Mouse (Mus musculus) T-cell, adult 2 months (primary cell): ENCODE measurements around the gene 4430402I18Rik.

Experiments
- DNase-seq: peaks from one replicate; pipeline ENCODE4 v3.0.0; 2022; ENCODE audit warnings: low spot score

The 4430402I18Rik gene

DNA sequence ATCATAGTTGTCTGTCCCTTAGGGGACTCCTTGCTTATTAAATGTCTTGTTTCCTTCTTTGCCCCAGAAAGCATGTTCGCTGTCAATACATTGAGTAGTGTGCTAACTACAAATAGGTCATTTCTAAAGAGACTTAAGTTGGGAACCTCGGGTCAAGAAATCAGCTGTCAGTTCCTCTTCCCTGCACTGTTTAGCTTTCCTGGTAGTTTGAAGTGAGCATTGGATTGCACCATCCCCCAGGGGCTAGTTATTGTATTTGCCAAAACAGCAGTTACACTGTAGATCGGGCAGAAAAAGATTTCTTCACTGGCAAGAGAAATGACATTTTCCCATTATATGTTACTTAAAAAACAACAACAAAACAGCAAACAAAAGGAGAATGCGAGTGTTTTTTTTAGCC is 578 bp upstream of the 4430402I18Rik start:
- DNase-seq: no peak

DNA sequence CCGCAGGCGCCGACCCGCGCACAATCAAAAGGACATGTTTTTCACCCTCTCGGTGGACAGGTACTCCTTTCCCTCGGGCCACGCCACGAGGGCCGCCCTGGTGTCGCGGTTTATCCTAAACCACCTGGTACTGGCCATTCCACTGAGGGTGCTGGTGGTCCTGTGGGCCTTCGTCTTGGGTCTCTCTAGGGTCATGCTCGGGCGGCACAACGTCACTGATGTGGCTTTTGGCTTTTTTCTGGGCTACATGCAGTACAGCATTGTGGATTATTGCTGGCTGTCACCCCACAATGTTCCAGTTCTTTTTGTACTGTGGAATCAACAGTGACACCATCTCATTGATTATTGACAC is 3.1 kb downstream of the 4430402I18Rik start:
- DNase-seq: no peak

DNA sequence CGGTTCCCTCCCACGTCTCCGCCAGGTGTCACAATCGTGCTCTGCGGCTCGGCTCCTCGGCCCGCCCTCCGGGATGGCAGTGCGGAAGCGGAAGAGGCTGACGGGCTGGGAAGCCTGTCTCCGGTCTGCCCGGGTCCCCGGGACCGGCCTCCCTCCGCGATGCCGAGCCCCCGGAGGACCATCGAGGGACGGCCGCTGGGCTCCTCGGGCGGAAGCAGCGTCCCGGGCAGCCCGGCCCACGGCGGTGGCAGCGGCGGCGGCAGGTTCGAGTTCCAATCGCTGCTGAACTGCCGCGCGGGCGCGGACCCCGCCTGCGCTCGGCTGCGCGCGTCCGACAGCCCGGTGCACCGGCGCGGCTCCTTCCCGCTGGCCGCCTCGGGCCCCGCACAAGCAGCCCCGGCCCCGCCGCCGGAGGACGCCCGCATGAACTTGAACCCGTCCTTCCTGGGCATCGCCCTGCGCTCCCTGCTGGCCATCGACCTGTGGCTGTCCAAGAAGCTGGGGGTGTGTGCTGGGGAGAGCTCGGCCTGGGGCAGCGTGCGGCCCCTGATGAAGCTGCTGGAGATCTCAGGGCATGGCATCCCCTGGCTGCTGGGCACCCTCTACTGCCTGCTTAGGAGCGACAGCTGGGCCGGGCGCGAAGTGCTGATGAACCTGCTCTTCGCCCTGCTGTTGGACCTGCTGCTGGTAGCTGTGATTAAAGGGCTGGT is 3.6 kb downstream of the 4430402I18Rik start, which contains the start of gene Plpp6:
Plpp6 (plus strand) TSS at position 112 of the 710 bp plus-strand sequence.
- DNase-seq: peak; percentile 78

DNA sequence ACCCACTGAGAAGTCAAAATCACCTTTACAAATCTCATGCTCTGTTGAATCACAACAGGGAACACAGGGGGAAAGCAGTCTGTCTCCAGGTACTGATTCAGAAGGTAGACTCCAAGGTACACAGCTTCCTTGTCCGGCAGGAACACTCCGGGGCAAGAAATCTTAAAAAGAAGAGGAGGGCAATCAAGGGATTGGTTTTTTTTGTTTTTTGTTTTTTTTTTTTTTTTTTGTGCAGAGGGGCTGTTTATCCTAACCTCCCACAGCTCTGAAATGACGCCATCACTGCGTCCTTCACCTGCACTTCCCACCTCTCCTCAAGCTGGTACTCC is 4.1 kb downstream of the 4430402I18Rik start:
- DNase-seq: no peak

DNA sequence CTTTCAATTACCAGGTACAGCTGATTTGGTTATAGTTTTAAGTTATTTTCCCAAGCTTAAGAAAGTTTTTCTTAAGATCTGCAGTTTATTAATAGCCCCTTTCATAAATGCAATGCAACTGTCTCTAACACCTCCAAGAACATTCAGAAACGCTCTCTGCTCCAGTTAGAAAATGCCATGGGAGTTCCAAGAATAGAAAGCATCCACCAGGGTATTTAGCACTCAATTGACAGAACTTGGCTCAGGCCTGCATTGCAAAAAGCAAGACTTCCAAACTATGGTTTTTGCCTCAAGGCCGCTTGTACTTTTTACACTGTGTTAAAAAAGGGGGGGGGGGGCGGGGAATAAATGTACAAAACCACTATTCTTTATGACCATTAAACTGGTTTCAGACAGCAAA is 4.5 kb downstream of the 4430402I18Rik start:
- no peak for DNase-seq

DNA sequence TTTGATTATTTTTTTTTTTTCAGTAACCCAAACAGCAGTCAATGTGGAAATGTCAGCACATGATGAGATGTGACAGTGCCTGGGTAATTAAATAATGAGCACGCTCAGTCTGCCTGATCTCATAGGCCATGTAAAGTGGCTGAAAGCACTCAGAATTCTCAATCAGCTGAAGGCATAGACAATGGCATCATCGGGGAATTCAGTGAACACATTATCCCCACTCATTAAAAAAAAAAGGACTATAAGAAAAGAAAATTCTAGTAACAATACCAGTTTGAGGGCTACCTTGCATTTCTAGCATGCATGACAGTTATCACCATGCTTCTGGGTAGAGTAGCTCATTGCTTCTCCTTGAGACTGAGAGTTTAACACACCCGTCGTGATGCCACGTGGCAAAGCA is 16.3 kb downstream of the 4430402I18Rik start:
- DNase-seq: no peak

DNA sequence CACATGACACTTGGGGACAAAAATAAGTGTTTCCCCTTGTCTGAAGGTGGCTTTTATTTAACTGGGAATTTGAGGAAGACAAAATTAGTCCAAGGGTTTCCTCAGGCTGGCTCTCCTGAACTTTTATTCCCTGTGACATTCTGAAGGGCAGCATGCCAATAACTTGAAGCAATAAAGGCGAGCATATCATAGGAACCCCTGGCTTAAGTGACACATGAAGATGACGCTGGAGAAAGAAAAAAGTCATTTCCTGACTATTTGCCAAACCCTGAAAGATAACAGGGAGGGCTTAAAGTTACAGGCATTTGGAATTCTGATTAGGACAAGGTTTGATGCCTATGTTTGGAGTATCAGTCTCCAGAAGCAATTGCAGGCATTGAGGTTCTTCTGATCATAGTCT is 20.3 kb downstream of the 4430402I18Rik start:
- DNase-seq: no peak

DNA sequence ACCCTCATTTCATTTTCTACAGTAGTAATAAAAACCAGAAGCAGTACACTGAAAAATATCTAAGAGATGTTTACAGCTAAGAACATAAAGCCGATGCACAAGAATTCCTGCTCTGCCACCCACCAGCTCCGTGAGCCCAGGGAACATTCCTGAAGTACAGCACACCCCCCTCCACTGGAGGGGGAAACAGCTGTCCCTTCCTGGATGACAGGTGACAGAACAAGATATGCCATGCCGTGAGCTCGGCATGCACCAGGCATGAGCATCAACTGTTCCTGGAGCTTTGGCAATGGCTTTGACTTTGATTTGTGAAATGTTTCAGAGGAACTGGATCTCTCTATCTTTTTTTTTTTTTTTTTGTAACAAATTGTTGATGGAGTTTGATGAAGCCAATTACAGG is 20.8 kb downstream of the 4430402I18Rik start:
- DNase-seq: no peak

DNA sequence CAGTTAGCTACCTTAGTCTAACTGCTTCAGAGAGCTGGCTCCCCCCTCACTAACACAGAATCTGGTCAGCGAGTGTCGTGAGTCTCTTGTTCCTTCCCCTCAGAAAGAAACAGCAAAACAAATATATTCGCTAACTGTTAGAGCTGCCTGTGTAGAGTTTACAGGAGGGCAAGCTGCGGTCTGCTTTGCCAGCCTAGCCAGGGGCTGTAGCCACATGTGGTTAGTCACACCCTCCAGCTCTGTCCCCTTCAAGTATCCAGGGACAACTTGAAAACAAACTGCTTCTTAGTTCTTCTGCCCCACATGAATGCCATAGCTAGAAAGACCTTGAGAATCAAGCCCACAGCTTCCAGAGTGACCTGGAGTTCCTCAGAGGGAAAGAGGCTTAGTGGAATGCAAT is 26.3 kb downstream of the 4430402I18Rik start:
- DNase-seq: no peak

DNA sequence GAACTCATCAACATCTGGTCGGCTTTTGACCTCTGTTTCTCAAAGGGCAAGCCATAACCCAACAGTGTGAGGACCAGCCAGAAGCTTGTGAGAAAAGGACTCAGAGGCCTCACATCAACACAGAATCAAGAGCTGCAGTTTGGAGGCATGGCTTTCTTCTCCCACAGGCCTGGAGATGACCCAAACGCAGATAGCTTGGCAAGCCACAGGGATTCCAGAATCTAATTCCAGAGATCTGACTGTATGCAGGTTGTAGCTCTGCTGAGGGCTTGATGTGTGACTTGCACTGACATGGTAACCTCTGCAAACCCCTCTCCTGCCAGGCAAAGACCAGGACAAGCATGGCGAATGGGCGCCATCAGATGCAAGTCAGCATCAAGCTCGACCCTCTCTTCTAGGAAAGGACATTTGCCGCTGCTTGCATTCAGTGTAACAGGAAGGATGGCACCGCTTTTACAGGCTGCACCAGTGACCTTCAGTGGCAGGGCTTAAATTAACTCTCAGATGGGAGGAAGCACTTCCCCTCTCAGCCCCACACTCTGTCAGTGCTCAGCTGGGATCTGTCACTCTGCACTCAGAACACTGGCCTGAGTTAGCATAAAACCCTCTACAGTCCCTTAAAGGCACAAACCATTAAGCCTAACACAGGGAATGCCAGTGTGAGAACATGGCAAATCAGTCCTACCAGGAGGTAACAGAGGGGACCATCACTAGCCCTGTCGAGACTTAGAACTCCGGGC is 27.3 kb downstream of the 4430402I18Rik start:
- no peak for DNase-seq

DNA sequence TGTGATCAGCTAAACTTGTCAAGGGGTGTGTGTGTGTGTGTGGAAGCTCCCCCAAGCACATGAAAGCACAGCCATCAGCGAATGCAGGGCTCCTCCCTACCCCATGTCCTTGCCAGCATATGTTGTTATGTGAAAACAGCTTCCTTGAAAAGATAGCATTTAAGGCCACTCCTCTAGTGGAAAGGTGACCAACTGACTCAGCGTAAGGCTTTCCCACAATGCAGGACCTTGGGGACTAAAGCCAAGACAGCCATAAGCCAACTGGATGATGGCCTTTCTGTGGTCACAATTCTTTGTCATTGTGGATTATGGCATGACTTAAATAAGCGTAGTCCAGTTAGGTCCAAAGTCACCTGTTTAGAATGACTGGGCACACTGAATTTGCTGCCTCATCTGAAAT is 32.7 kb downstream of the 4430402I18Rik start:
- DNase-seq: no peak

DNA sequence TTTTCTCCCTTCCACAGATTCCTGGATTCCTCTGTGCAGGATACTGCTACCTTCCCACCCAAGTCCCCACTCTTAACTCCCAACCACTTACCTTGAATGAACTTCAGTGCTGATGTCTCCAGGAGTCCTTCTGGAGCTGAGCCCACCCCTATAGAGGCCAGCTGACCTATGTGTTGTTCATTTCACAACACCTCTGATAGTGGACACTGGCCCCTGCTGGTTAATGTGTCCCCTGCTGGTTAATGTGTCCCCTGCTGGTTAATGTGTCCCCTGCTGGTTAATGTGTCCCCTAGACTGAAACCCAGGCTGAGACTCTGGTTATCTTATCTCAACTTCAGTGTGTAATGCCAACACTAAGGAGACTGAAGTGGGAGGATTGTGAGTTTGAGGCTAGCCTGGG is 38.6 kb downstream of the 4430402I18Rik start:
- no peak for DNase-seq

DNA sequence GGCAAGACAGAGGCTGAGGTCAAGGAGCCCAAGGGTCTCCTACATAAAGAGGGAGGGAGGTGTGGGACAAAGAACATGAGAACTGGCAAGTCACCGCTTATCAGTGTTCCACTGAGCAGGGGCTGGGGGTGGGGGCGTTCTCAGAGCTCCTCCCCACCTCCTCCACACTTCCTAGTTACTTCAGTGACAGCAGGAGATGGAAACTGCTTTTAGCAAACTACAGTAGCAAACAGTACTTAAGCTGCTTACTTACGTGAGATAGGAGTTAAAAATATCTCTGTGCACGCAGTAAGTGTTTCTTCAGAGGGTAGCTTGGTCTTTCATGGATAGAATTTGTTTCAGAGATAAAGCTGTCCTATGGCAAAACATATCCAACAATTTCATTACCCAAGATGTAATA is 40.2 kb downstream of the 4430402I18Rik start:
- DNase-seq: no peak

DNA sequence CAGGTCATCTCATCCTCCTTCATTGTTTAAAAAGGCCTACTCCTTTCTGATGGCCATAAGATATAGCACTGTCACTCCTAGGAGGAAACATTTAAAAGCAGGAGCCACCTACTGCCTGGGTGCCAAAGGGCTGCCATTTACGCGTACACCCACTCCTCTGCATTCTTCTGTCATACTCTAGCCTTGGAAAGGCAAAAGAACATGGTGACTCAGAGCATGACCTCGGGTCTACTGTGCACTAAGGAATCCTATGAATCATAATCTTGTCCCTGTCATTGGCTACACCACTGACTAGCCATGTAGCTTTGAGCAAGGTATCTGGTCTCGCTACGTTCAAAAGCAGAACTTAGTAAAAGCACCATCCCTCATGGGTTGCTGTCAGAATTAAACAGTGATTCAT is 41.2 kb downstream of the 4430402I18Rik start:
- DNase-seq: no peak

DNA sequence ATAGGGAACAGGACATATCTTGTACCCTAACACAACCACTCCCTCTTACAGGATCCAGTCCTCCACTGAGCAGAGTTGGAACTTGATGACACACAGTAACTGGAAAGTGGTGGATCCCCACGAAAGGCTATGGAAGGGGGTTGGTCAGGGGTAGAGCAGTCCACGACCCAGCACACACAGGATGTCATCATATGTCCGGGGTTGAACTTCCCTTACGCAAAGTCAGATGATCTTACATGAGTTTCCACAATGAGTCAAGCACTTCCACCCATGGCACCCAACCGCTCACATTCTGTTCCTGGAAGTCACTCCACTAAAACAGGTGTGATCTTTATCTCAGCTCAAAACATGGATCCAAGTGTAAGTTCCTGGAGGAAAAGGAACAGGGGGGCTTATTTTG is 49.8 kb downstream of the 4430402I18Rik start:
- DNase-seq: no peak

DNA sequence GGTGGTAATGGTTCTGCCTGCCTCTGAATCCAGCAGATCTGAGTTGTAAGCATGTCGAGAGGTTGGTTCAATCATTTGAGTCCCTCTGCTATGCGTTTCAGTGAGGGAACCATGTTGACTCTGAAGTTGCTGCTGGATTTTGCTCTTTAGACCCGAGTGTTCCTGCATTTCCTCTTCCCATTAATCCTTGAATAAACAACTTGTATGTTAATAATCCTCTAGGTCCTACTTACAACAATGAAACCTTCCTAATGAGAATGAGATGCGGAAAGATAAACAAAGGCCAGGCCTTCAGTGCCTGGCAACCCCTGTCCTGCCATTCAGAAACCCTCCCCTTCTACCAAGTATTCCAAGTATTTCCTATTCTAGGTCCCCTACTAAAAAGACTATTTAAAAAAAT is 51.1 kb downstream of the 4430402I18Rik start:
- no peak for DNase-seq

DNA sequence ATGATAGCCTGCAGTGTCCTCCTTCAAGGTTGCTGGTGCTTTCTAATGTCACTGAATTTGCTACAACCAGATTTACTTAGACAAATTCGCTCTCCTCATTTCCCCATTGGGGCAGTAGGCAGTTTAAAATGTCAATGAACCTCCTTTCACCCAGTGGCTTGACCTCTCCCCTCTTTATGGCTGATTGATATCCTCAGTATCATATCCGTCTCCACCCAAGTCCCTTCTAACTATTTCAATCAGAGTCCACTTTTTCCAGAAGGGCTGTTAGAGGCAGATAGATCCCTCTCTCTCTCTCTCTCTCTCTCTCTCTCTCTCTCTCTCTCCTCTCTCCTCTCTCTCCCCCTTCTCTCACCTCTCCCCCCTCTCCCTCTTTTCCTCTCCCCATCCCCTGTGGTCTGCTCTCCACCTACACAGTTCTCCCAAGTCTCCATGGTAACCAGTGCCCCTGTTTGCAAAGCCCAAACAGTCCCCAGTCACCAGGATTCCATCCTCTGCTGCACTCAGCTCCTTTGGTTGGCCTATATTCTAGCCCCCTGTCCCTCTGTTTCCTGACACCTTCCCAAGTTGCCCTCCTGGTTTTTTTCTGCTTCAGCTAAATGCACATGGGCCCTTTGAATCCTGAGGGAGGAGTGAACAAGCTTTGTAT is 51.9 kb downstream of the 4430402I18Rik start:
- no peak for DNase-seq

DNA sequence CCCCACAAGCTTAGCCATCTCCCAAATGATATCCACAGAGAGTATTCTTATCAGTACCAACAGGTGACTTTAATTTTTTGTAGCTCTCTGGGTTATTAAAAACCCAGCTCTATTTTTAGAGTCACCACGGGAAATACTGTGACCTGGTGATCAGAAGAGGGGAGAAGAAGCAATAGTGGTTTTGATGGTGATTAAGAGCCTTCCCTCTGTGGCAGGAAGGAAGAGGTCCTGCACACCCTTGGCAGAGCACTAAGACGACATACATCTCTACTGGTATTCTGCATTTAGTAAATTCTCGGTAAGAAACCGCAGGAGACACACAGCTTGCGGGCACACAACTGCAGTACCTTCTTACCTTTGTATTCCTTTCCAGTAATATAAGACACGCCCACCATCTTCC is 53.0 kb downstream of the 4430402I18Rik start:
- no peak for DNase-seq

DNA sequence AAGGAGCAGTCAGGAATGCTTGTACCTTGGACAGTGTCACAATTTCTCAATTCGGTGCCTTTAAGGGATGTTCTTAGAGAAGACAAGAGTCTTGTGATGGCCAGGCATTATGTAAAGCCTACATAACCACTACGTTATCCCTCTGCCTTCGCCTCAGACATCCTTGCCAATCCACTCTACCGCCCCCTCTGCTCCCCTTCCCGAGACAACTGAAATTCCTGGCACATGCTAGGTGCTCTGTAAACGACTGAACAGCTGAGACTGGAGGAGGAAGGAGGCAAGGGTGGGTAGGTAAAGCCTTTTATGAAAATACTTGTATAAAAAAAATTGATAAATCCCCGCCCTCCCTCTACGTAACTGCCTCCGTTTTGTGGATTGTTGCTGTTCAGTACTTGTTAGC is 58.9 kb downstream of the 4430402I18Rik start:
- no peak for DNase-seq

DNA sequence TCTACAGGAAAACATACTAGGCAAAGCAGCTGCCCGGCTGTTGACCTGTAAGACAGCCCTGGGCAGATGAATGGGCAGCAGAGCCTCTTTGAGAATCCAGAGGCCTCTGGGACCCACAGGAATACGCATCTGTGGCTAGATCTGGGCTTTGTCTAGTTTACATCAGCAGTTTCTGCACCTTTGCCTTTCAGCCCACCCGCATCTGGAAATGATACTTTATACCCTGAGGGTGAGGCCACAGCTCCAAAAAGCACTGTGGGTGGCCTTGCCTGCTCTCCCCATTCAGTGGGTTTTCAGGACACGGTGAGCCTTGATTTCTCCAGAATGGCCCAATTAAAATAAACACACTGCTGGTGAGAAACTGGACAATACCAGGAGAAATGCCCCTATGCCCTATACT is 59.4 kb downstream of the 4430402I18Rik start:
- DNase-seq: no peak

DNA sequence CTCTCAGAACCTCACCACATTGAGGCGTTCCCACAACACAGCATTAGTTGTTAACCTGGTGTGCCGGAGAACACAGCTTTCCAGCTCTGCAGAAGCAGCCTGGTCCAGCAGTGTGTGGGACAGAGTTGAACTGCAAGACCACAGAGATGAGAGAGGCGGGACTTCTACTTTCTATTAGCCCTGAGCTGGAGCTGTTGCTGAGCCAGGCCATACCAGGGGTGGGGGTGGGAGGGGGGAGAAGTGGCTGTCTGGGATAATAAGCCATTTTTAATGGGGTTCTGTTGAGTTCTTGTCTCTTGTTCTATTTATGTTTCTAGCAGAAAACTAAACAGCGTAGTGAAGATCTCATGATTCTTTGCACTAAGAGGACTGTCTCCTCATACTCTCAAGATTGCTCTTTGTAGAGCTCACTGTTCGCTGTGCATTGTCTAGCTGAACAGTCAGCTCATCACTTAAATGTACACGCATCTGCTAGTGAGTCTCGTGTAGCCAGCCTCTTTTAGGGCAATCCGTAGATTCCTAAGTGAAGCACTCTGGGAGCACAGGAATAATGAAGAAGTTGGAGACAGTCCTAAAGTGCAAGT is 64.0 kb downstream of the 4430402I18Rik start:
- no peak for DNase-seq

DNA sequence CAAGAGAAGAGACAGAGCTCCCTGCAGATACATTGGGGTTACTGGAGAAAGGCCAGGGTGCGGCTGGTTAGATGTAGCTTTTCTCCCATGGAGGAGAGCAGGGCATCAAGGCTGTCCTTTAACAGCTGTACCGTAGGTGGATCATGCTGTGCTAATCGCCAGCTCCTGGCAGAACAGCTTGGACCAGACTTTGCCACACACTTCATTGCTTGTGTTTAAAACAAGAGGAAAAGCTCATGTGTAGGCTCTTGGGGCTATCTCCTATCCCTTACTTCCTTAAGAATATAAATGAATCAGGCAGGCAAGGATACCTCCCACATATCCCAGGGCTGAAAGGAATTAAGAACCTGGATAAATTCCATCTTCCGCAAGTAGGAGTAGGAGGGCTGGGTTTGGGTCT is 64.8 kb downstream of the 4430402I18Rik start:
- no peak for DNase-seq

DNA sequence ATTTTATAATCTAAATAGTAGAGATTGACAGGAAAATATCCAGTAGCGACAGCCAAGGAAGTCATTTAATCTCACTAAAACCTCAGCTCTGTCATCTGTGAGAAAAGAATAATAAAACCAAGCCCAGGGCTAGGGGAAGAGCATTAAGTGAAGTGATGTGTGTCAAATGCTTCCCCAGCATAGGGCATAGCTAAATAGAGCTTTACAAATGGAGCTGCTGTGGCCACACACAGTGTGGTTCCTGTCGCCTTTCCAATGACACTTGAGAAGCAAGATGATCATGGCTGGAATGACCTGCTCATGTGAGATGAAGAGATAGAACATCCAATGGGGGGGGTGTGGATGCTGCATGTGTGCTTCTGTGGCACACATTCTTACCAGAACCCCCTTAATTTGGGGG is 65.5 kb downstream of the 4430402I18Rik start:
- no peak for DNase-seq
